Mouse (Mus musculus): ENCODE measurements around the gene Gm9603. TPM values are rescaled to one million over a fixed set of nuclear protein-coding genes. Genes with fewer than 3 reads are reported as not detected.
"Not testable (repeated sequence)": the region's sequence is repeated elsewhere in the genome, so short reads cannot be mapped to it uniquely, and the experiment has no call there.

Gene Gm9603
- not detected in 2 replicates for total RNA-seq (2017)

- not testable (repeated sequence) for ATAC-seq (replicated peaks in 1 of 2; ENCODE audit: insufficient read depth in 1 of 2, low FRiP score in 2 of 2, low TSS enrichment in 1 of 2, low read depth in 1 of 2, poor library complexity in 2 of 2, severe bottlenecking in 2 of 2)
Observed at GRCm38 (mm10) chr14:5687357-5687756, at the start of gene Gm9603. Gene Gm9603, minus strand, starts transcription at chr14:5687457.

- not testable (repeated sequence) for ATAC-seq (replicated peaks in 1 of 2; ENCODE audit: insufficient read depth in 1 of 2, low FRiP score in 2 of 2, low TSS enrichment in 1 of 2, low read depth in 1 of 2, poor library complexity in 2 of 2, severe bottlenecking in 2 of 2)
Observed at GRCm38 (mm10) chr14:5632928-5633327, 54.3 kb downstream of the Gm9603 start, which contains the start of gene Gm8265. Gene Gm8265, minus strand, starts transcription at chr14:5633028.

Other genes starting within 250 kb of the Gm9603 start
- gene Gm3194, start 232.0 kb downstream of the Gm9603 start, total RNA-seq (2017): 1.7 and 2.6 TPM in 2 replicates
- gene Gm8246, start 209.6 kb downstream of the Gm9603 start, total RNA-seq (2017): not detected in 2 replicates
- gene Gm3187, start 203.2 kb downstream of the Gm9603 start, total RNA-seq (2017): not detected in 2 replicates
- 1.5 and 1.8 TPM in 2 replicates for gene Gm3488, start 185.8 kb downstream of the Gm9603 start, total RNA-seq (2017)
- gene Gm3532, start 149.0 kb downstream of the Gm9603 start, total RNA-seq (2017): not detected in 2 replicates
- not detected in 2 replicates for gene Gm8265, start 54.4 kb downstream of the Gm9603 start, total RNA-seq (2017)
- 0.13 TPM in 1 of 2 replicates, not detected in the other for gene Gm3373, start 54.1 kb upstream of the Gm9603 start, total RNA-seq (2017)
- gene Gm3383, start 120.5 kb upstream of the Gm9603 start, total RNA-seq (2017): 1.8 and 3.8 TPM in 2 replicates
- gene Gm3424, start 142.9 kb upstream of the Gm9603 start, total RNA-seq (2017): not detected in 2 replicates
- not detected in 2 replicates for gene Gm8237, start 192.9 kb upstream of the Gm9603 start, total RNA-seq (2017)

Measured in hematopoietic stem cell, adult 5-6 weeks (primary cell).